16 mouse cellular contexts compared by ENCODE assay signal in the genomic region with DNA sequence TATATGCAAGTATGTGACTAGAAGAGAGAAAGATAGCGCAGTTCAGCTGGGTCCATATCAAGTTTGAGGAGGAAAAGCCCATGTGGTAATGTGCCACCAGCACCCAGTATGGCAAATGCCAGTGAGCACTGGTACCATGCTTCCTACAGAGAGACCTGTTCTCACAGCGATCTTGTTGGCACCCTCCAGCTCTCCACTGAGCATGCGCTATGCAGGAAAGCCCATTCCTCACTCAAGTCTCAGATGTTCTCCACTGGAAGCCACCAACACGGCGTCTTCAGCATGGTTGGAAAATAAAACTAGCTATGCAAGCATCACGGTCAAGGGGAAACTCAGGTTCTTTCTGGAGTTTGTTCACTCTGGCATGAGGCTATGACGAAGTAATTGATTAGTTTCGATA.
"Had no signal": no experiment of that assay in that cellular context is flagged by ENCODE, and none has a peak within 500 bp of the region (broad histone marks: within the 10 kb centered on the region; RNA-seq: fewer than 3 reads in every experiment).

No protein-coding gene starts in this region.

- H3K27me3 ChIP-seq: neural tube, embryonic 13.5 days; neural tube, embryonic 15.5 days had no signal

- H3K36me3 ChIP-seq: midbrain, embryonic 10.5 days; midbrain, embryonic 12.5 days; neural tube, embryonic 13.5 days; neural tube, embryonic 15.5 days had no signal

- H3K4me3 ChIP-seq: midbrain, embryonic 10.5 days; midbrain, embryonic 12.5 days; myocyte; neural tube, embryonic 13.5 days; neural tube, embryonic 15.5 days had no signal

- H3K27ac ChIP-seq: midbrain, embryonic 12.5 days; neural tube, embryonic 15.5 days had no signal

- DNase-seq: lung, postnatal 10 days; lung, postnatal 4 days; midbrain, embryonic 14.5 days; retina, postnatal 1 day; right cerebral cortex, adult 18-20 months; right cerebral cortex, postnatal 25 days; right cerebral cortex, postnatal 4 days; spleen, adult 18-20 months; thymus, adult 18-20 months; thymus, postnatal 14 days; thymus, postnatal 36 days had no signal

- H3K9me3 ChIP-seq: midbrain, embryonic 10.5 days; midbrain, embryonic 12.5 days; neural tube, embryonic 13.5 days; neural tube, embryonic 15.5 days had no signal
